Mouse (Mus musculus) adipocyte (in vitro differentiated cells): Measurements from ENCODE around the gene Grm7.

ENCODE experiments used
- DNase-seq: peaks from one replicate; pipeline ENCODE4 v3.0.0-alpha.2; 2016; ENCODE audit warnings: low spot score

Grm7 gene

DNA sequence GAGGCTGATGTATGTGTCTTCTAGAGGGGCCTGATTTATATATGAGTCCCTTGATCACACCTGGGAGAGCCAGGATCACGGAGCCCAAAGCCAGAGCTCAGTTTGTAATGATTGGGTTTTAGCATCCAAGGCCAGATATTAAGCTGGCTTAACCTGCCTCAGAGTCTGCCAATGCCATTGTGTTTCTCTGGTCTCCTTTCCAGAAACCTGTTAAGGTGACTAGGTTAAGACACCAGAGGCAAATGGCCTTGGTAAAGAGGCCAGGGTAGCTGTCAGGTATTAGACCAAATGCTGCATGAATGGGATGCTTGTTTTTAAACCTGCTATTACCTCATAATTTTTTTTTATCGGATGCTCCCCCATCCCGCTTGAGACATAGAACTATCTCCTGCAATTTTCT, 722.7 kb downstream of the Grm7 start:
- no peak for DNase-seq

DNA sequence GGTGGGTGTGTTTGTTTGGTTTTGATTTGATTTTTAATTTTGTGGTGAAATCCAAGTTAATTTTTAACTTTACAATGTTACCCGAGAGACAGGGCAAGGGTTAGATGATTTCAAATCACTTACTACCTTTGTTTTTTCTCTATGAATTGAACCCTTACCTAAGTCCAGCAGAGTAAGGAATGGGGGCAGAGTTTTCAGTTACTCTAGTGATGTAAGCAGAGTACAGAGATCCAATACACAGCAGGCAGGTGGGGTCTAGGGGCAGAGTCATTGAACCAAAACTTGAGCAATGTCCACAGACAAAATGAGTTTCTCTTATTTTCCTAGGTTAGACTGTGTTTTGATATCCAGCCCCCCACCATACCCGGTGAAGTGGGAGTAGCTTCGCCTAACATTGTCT, 723.2 kb downstream of the Grm7 start:
- DNase-seq = no peak

DNA sequence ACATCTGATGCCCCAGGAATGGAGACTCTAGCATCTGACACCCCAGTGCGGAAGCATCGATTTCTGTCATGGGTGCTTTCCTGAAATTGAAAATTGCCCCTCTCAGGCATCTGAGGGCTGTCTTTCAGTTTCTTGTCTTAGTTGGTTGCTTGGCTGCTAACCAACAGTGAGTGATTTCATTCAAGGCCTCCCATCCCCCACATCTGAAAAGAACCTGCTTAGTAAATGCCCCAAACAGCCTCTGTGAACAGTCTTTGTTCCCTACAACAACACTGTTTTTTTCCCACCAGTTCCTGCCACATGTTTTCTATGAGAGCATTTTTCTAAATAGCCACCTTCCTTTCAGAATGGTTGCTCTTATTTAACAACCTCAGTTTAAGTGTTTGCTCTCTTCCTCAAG, 723.6 kb downstream of the Grm7 start:
- DNase-seq = no peak

DNA sequence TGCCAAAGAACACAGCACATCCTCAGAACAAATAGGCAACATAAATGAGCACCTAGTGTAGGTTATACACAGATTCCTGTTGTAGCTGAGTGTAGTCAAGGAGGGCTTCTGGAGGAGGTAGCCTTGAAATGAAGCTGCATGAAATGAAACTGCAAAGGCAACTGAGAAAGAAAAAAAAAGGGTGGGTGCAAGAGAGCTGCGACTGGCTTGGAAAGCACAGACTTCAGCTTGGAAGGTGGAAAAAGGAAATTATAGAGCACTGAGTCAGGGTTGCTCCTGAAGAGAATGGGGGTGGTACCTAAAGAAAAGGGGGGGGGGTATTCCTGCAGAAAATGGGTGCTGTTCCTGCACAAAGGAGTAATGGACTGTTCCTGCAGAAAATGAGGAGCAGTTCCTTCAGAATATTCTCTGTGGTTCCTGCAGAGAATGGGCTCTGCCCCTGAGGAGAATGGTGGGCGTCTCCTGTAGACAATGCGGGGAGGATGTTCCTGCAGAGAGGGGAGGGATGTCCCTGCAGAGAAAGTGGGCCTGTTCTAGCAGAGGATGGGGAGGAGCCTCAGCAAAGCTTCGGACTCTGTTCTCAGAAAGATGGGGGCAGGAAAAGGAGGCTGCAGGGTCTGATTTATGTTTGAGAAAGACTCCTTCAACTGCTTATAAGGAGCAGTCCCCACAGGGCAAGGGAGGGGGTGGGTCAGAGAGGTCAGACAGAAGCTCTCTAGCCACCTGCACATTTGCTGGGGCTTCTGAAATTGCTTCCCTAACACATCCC, 726.4 kb downstream of the Grm7 start:
- DNase-seq = no peak

- DNase-seq = no peak
These were observed 727.4 kb downstream of the Grm7 start for GRCm38 (mm10) chr6:111372626-111373380.

DNA sequence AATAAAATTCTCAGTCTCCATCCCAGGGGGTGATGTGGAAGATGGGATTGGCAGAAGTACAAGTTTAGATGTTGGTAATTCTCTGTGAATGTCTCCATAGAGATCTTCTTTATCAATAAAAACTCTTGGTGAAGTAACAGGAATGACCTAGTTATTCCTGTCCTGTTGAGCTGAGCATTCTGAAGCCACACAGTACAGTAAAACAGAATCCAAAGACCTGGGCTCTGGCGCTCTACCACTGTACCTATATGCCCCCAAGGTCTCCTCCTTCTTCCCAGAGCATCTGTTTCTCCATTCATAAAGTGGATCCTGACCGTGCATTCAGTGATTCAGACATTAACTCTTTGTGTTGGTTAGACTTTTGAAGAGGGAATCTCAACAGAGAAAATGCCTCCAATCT, 735.3 kb downstream of the Grm7 start:
- DNase-seq = no peak

GRCm38 (mm10) chr6:111408750-111409149, 763.4 kb downstream of the Grm7 start:
- DNase-seq = no peak

DNA sequence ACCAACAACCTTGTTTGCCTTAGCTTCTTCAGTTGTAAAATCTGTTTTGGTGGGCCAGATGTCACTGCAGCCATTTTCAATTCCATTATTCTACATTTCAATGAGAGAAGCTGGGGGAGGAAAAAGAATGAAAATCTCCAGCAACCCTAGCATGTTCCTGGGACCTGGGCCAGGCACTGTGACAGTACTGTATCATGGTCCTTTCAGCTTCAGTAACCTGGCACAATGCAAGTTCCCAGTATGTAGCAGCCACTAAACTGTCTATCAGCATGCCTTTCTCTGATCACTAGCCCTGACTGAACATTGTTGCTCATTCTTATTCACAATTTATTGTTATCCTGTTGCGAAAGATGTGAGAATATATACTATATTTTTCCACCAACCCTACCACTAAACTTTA, 779.4 kb downstream of the Grm7 start:
- DNase-seq = no peak

DNA sequence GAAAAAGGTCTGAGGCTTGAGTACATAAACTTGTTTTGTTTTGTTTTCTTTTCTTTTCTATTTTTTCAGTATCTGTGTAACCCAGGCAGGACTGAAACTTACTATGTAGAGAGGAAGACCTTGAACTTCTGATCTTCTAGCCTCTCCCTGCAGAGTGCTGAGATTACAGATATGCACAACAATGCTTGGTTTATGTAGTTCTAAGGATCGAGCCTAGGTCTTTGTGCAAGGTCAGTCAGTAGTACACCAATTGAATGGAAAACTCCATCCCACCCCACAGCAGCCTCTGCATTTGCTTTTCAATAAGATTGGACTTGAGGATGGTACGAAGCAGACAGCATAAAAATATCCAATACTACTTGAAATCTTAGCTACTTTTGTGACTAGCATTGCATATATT, 800.8 kb downstream of the Grm7 start:
- no peak for DNase-seq

DNA sequence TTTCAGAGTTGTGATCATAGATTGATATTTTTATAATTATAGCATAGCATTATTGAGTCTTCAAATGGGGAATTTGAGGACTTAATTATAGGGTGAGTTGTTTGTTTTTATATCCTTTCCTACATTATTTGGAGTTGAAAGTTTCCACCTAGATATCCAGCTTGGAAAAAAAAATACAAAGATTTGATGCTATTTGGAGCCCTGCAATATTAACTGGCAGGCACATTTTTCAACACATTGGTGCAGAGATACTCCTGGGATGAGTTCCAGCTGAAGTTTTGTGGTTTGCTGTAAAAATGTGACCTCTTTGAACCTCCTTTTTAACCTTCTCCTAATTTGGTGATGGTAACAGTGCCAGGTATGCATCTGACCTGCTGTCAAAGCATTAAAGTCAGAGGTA, 802.5 kb downstream of the Grm7 start:
- DNase-seq = no peak

DNA sequence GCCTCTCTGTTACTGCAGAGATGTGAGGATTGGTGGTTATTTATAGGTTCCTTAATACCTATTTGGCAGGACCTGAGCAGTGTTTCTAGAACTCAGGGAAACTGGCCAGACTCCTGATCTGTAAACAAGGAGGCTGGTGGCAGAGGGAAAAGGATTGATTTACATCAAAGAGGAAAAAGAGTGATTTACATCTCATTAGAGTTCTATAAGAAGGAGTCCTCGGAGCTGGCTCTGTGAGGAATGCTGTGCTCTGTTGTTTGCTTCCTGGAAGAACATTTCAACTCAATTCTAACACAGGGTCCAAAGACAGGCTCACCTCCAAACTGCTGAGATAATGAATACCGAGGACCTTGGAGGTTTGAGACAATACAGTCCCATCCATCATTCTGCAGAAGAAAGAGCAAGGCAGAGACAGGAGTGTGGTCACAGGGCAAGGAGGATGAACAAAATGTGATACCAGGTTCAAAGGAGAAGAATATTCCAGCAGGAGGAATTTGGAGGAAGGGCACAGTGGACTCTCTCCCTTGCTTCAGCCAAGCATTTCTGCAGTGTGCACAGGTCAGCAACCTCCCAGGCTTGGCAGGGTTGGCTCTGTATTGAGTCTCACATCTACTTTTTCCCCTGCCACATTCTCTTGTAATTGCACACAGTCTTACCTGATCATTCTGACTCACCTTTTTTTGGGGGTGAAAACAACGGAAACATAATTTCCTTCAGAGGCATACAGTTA, 803.8 kb downstream of the Grm7 start:
- DNase-seq = no peak

GRCm38 (mm10) chr6:111481866-111482265, 836.5 kb downstream of the Grm7 start:
- no peak for DNase-seq

- DNase-seq = no peak
These were observed 840.7 kb downstream of the Grm7 start for GRCm38 (mm10) chr6:111486081-111486480.

DNA sequence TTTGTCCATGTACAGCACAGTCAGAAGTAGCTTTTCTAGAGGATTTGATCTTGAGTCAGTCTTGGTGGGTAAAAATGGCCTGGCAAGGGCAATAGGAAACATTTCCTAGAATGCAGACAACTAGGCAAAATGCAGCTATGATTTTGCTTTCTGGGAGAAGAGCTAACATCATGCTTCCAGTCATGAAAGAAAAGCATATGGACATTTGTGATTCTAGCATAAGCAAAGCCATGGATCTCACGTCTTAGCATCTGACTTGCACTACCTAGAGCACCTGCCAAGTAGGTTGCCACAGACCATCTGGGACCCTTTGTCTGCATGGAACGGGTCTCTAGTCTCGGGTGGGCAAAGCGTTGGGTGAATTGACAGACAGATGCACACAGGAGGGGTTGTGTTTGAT, 842.2 kb downstream of the Grm7 start:
- DNase-seq = no peak

- DNase-seq = no peak
These were observed 846.8 kb downstream of the Grm7 start for GRCm38 (mm10) chr6:111492166-111492565.

DNA sequence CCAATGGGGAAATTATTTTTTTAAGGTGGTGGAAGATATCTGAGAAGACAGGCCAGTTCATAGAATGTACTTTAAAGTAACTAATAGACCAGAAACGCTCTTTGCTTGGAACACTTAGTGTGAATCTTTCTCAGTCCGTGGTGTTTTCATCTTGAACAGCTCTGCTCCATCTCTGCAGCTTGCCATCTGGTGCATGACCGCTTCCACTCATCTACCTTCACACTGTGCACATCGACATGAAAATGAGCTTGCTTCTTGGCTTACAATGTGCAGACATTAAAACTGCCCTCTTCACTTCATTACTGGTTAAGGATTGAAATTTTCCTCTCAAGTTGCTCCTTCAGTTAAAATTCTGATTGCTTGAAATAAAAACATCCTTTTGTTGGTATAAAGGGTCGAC, 854.2 kb downstream of the Grm7 start:
- no peak for DNase-seq

DNA sequence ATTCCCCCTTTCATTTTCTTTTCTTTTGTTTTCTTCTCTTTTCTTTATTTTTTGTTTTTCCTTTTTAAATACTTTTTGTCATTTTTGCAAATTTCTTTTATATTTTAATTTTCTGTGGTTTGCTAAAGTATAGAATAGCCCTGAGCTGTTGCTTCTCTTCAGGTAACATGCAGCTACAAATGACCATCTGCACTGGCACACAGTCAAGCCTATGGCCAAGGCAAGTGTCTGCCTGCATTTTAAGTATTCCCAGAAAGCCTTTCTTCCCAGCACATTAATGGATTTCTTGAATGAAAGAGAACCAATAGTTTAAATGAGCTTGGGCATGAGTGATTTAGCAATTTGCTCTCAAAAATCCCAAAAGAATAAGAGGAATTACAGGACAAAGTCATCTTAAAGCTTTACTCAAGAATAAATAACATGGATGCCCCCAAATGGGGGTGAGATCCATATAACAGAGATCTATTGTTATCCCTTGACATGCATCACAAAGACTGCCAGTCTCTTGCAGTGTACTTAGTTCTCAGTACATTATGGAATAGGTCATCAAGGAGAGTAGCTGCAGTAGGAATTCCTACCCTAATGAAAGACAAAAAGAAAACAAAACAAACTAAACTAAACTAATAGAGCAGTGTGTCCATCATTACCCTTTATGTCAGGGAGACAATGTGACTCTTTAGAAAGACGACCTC, 865.5 kb downstream of the Grm7 start:
- DNase-seq = no peak

DNA sequence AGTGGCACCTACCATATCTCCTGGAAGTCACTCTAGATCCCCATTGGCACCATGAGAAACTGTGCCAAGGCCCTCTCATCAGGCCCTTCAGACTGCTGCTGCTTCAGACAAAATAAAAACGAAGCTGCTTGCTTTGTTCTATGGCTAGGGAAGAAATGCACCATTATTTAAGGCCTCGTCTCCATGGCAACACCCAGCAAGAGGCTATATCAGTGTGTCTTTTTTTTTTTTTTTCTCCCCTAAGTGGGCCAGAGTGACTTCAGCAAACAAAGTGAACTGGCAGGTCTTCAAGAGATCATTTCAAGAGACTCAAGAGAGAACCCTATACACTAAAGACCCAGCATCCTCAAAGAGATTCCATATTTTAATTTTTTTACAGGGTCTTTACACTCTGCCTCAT, 867.0 kb downstream of the Grm7 start:
- DNase-seq = no peak

- DNase-seq = no peak
These were observed 875.8 kb downstream of the Grm7 start for GRCm38 (mm10) chr6:111521229-111521628.

DNA sequence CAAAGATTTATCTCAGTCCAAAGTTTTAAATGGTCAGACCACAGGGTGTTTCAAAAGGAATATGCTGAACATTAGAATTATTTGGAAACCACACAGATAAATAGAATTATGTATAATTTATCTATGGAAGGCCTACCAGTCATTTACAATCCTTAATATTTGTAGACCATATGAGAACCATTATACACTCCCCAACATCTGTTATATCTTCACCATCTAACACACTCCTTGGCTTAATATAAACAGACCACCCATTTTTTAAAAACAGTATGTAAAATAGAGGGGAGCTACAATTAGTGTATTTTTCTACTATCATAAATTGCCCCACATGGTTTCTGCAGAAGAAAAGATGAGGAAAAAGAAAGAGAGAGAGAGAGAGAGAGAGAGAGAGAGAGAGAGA, 876.7 kb downstream of the Grm7 start:
- DNase-seq = no peak

DNA sequence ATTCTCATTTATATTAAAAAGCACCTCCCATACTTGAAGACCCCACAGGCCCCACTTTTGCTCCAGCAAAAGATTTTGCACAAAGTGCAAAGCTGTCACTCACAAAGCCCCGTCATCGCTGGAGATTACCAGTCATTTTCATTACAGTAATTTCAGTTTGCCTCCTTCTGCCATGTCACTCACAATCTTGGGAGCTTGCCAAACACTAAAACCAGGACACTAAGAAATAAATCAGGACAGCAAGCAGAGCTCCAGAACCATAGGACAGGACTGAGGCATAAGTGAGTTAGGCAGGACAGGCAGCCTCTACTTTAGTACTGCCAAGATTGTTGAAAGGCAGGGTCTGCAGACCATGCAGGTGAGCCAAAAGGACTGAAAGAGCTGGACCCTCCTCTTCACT, 884.6 kb downstream of the Grm7 start:
- DNase-seq = no peak

- DNase-seq = no peak
These were observed 913.2 kb downstream of the Grm7 start for GRCm38 (mm10) chr6:111558588-111558987.
